Mouse (Mus musculus) right cerebral cortex, postnatal 25 days (tissue): ENCODE data around the gene March4.

Experiments used
- DNase-seq: peaks from one replicate; pipeline ENCODE4 v3.0.0; 2022

The March4 gene

GRCm38 (mm10) chr1:72536611-72537351, at the start of gene March4:
Gene March4 (minus strand): TSS chr1:72536930.
- DNase-seq: peak; percentile 85

- no peak for DNase-seq
These were observed 49.5 kb upstream of the March4 start for GRCm38 (mm10) chr1:72585971-72586875.

- no peak for DNase-seq
These were observed 47.2 kb upstream of the March4 start for GRCm38 (mm10) chr1:72583906-72584305.

- peak; percentile 95 for DNase-seq
These were observed 46.4 kb upstream of the March4 start, which contains the start of gene Smarcal1 for GRCm38 (mm10) chr1:72582947-72583731. Gene Smarcal1 (plus strand): TSS chr1:72583251.

- DNase-seq: no peak
These were observed 42.1 kb upstream of the March4 start for GRCm38 (mm10) chr1:72578806-72579205.

GRCm38 (mm10) chr1:72578351-72578750, 41.6 kb upstream of the March4 start:
- peak; percentile 20 for DNase-seq

- DNase-seq: no peak
These were observed 40.8 kb upstream of the March4 start for GRCm38 (mm10) chr1:72577481-72577922.

GRCm38 (mm10) chr1:72575121-72575520, 38.4 kb upstream of the March4 start:
- no peak for DNase-seq

GRCm38 (mm10) chr1:72574608-72575007, 37.9 kb upstream of the March4 start:
- DNase-seq: no peak

GRCm38 (mm10) chr1:72574047-72574446, 37.3 kb upstream of the March4 start:
- DNase-seq: no peak

GRCm38 (mm10) chr1:72568725-72569124, 32.0 kb upstream of the March4 start:
- DNase-seq: no peak

- DNase-seq: no peak
These were observed 30.3 kb upstream of the March4 start for GRCm38 (mm10) chr1:72567056-72567455.

GRCm38 (mm10) chr1:72564334-72564962, 27.7 kb upstream of the March4 start:
- DNase-seq: no peak

GRCm38 (mm10) chr1:72558625-72559024, 21.9 kb upstream of the March4 start:
- DNase-seq: no peak

- no peak for DNase-seq
These were observed 19.7 kb upstream of the March4 start for GRCm38 (mm10) chr1:72556471-72556870.

GRCm38 (mm10) chr1:72550317-72550716, 13.6 kb upstream of the March4 start:
- DNase-seq: no peak

- no peak for DNase-seq
These were observed 1.5 kb upstream of the March4 start for GRCm38 (mm10) chr1:72538266-72538665.

- peak; percentile 52 for DNase-seq
These were observed 782 bp downstream of the March4 start for GRCm38 (mm10) chr1:72535725-72536571.

GRCm38 (mm10) chr1:72533439-72533838, 3.3 kb downstream of the March4 start:
- no peak for DNase-seq

GRCm38 (mm10) chr1:72532926-72533325, 3.8 kb downstream of the March4 start:
- DNase-seq: no peak

- DNase-seq: no peak
These were observed 6.1 kb downstream of the March4 start for GRCm38 (mm10) chr1:72530516-72531196.
